Mouse (Mus musculus): ENCODE results near the gene Cldn7.
A peak's percentile ranks its signal among the peaks of the same experiment; 100 is the strongest.
"Not testable (repeated sequence)": the region's sequence is repeated elsewhere in the genome, so short reads cannot be mapped to it uniquely, and the experiment has no call there.

Gene Cldn7

GRCm38 (mm10) chr11:69934169-69934568, 30.4 kb upstream of the Cldn7 start:
- peak; percentile 90 to 95 for DNase-seq

- DNase-seq = no peak
Measured at GRCm38 (mm10) chr11:69934681-69935080, 29.9 kb upstream of the Cldn7 start.

GRCm38 (mm10) chr11:69935137-69935879, 29.3 kb upstream of the Cldn7 start, which contains the start of gene Ybx2:
TSS of gene Ybx2 (plus strand) at chr11:69935796.
- peak; percentile 87 for DNase-seq

GRCm38 (mm10) chr11:69936156-69936555, 28.4 kb upstream of the Cldn7 start:
- no peak for DNase-seq

- DNase-seq = no peak
Measured at GRCm38 (mm10) chr11:69936714-69937347, 27.7 kb upstream of the Cldn7 start.

- DNase-seq = no peak
Measured at GRCm38 (mm10) chr11:69937385-69937784, 27.2 kb upstream of the Cldn7 start.

- no peak for DNase-seq
Measured at GRCm38 (mm10) chr11:69937834-69938233, 26.7 kb upstream of the Cldn7 start.

GRCm38 (mm10) chr11:69938401-69938979, 26.1 kb upstream of the Cldn7 start:
- DNase-seq = no peak

- no peak for DNase-seq
Measured at GRCm38 (mm10) chr11:69939181-69939580, 25.4 kb upstream of the Cldn7 start.

- DNase-seq = no peak
Measured at GRCm38 (mm10) chr11:69939731-69940130, 24.8 kb upstream of the Cldn7 start.

- DNase-seq = no peak
Measured at GRCm38 (mm10) chr11:69940962-69941361, 23.6 kb upstream of the Cldn7 start.

GRCm38 (mm10) chr11:69945216-69945615, 19.4 kb upstream of the Cldn7 start:
- DNase-seq = no peak

- DNase-seq = no peak
Measured at GRCm38 (mm10) chr11:69945997-69946891, 18.3 kb upstream of the Cldn7 start.

GRCm38 (mm10) chr11:69947337-69948065, 17.1 kb upstream of the Cldn7 start:
- peak in 1 of 2 experiments; percentile 35 for DNase-seq

GRCm38 (mm10) chr11:69948066-69948762, 16.4 kb upstream of the Cldn7 start, which contains the start of gene Slc2a4:
TSS of gene Slc2a4 (minus strand) at chr11:69948188.
- peak; percentile 94 to 95 for DNase-seq

- DNase-seq = peak; percentile 86 to 91
Measured at GRCm38 (mm10) chr11:69948763-69949150, 15.8 kb upstream of the Cldn7 start.

- DNase-seq = no peak
Measured at GRCm38 (mm10) chr11:69950807-69951459, 13.6 kb upstream of the Cldn7 start.

GRCm38 (mm10) chr11:69952274-69952673, 12.3 kb upstream of the Cldn7 start:
- DNase-seq = no peak

- DNase-seq = no peak
Measured at GRCm38 (mm10) chr11:69953267-69953915, 11.2 kb upstream of the Cldn7 start.

GRCm38 (mm10) chr11:69955618-69956017, 9.0 kb upstream of the Cldn7 start:
- DNase-seq = not testable (repeated sequence)
